Mouse (Mus musculus) cerebral cortex, adult 2 months (tissue): ENCODE data around the gene Lyl1.

ENCODE experiments used
- WGBS: fragments of 180-500 bp; shearing (Covaris S2); methylation state at CpG from one replicate; pipeline ENCODE4 v1.1.7; 2018; 5-methylcytosine and 5-hydroxymethylcytosine counted together

Gene Lyl1

GRCm38 (mm10) chr8:84700941-84701911 lies at the start of gene Lyl1:
TSS of gene Lyl1 (plus strand) at chr8:84701457.
- 29% methylated on average over 34 of the region's 34 CpGs for WGBS

DNA sequence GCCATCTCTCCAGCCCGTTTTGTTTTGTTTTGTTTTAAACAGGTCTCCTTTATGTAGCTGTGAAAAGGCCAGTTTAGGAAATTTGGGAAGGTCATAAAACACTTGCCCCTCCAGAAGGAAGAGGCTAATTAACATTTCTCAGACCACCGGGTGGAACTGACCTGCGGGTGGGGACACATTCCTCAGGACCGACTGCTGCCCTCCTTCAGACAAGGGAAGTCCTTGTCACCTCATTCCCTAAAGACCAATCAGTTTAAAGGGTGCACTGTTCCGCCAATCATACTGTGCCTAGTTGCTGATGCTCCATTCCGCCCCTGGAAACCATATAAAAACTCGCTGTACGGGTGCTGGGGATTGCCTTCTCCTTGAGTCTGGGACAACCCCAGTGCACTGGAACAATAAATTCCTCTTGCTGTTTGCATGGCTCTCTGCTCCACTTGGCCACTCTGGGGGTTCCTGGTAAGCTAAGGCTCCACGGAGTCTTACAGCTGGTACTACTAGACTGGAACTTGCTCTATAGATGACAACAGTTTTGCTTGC lies 48.1 kb upstream of the Lyl1 start:
- WGBS: 65% methylated on average over 9 of the region's 9 CpGs

DNA sequence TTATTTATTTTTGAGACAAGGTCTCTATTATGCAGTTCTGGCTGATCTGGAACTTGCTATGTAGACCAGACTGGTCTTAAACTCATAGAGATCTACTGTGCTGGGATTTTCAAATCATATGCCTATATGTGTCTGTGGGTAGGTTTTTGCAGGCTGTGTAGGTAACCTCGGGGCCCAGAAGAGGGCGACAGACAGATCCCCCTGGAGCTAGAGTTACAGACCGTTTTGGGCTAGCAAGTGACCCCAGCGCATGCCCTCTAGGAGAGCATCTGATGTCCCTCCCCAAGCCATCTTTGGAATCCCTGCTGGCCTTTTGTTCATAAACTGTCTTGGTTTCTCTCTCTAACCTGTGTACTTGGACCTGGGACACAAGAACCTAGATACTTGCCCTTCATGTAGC lies 46.7 kb upstream of the Lyl1 start:
- WGBS: 51% methylated on average over 4 of the region's 4 CpGs

GRCm38 (mm10) chr8:84655336-84656190 lies 45.7 kb upstream of the Lyl1 start:
- 31% methylated on average over 15 of the region's 15 CpGs for WGBS

- WGBS: 21% methylated on average over 10 of the region's 10 CpGs
Observed at GRCm38 (mm10) chr8:84656191-84656525, 45.1 kb upstream of the Lyl1 start.

GRCm38 (mm10) chr8:84656641-84657126 lies 44.6 kb upstream of the Lyl1 start:
- WGBS: 23% methylated on average over 23 of the region's 23 CpGs

DNA sequence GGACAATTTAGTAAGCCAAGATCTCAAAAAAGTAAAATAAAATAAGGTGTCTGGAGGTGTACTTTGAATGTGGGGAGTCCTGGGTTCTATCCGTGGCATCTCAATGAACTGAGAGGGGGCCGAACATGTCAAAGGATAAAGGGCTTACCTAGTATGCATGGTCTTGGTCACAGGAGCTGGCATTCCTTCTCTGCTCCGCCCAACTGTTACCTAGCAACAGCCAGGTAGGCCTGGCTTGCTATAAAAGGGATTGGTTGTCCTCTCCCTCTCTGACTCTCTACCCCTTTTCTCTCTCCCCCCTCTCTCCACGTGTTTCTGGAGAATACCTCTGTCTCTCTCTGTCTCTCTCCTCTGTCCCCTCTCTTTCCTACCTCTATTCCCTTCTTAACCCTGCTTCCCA lies 43.6 kb upstream of the Lyl1 start:
- WGBS: 85% methylated on average over 4 of the region's 4 CpGs

DNA sequence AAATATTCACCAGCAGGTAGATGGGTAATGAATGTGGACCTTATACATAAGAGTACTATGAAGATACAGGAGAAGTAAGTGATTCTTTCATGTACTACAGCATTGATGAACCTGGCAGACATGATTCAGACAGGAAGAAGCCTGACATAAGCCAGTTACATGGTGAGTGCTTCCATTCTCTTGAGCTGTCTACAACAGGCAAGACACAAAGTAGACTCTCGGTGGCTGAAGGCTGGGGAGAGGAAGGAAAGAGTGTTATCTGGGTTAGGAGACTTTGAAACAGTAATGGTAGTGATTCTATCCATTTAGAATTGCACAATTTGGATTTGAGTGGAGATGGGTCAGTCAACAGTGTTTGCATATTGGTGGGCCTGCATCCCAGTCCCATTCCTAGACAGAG lies 42.3 kb upstream of the Lyl1 start:
- WGBS: 83% methylated on average over 1 of the region's 1 CpGs

DNA sequence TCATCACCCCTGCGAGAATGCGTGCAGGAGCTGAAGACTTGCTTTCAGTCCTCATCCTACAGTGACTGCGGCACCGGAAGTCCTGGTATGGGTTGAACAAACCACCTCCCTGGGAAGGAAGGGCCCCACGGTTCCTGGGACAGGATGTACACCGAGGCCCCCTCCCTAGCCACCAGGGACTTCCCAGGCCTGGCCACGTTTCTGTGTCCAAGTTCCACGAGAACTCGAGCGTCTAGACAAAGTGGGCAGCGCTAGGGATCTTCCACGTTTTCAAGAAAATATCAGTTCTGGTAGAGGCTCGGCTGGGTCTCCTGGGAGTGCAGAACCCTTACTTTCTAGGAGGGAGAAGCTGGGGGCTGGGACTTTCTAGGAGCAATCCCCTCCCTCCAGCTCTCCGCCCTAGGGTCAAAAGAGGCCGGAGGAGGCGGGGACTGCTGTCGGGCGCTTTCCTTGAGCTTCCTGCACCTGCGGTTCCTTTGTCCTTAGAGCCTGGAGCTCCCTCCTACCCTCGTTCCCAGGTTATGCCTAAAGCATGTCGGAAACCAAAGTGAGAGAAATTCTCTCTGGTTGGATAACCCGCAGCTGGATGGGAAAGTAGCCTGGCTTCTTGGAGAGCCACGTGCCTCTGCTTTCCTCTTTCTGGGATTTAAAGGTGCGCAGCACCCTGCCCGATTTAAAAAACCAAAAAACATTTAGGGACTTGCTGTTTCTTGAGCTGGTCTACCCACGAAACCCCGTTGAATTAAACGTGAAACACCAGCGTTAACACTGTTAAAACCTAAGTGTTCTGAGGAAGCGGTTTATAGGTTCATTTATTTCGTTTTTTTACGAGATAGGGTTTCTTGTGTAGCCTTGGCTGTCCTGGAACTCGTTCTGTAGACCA lies 41.1 kb upstream of the Lyl1 start:
- 32% methylated on average over 33 of the region's 33 CpGs for WGBS

DNA sequence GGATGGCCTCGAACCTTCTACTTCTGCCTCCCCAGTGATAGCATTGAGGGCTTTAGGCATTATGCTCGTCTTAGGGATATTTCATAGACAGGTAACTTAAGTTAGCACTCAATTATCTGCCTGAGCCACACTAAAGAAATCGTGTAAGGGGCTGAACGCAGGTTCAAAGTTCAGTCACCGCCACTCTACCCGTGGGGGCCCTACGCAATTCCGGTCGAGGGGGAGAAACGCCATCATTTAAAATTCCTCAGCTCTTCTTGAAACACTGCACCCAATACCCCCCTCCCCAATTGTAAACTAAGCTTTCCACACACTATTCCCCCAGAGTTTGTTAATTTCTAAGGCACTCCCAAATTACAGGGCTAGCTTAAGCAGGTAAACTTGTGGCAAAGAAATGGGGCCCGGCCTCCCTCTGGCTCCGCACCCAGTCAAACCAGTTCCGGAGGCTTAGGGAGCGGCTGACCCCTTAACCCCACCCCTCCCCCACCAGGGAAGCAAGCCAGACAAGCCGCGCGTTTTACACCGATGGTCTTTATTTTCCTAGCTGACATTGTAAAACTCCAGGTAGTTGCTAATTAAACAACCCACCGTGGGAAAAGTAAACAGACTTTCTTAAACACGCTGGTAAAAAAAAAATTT lies 40.3 kb upstream of the Lyl1 start:
- 15% methylated on average over 20 of the region's 20 CpGs for WGBS

- 4% methylated on average over 24 of the region's 24 CpGs for WGBS
Observed at GRCm38 (mm10) chr8:84661458-84661871, 39.8 kb upstream of the Lyl1 start.

DNA sequence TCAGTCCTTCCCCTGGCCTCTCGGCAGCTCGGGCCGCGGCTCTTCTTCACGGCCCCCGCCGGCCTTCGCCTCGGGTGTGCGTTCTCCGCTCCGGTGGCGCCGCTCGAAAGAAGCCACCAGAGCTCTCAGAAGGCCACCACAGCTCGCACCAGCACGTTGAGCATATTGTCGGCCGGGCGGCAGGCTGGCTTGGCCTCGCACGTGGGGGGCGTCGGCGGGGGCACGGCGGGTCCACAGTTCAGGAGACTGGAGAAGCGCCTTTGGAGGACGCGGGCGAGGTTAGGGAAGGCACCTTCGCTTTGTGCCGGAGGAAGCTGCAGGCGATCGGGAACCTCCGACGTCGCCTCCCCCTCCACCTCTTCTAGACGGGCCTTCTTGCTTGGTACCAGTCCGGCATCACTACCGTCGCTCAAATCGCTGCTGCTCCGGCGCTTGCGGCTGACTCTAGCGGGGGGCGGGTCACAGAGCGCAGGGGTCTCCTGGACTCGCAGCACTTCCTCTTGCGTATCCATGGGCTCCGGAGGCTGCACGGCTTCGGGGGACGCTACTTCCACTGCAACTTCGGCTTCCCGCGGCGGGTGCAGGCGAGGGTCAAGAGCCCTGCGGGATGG lies 39.2 kb upstream of the Lyl1 start:
- 1% methylated on average over 61 of the region's 61 CpGs for whole genome bisulfite sequencing

DNA sequence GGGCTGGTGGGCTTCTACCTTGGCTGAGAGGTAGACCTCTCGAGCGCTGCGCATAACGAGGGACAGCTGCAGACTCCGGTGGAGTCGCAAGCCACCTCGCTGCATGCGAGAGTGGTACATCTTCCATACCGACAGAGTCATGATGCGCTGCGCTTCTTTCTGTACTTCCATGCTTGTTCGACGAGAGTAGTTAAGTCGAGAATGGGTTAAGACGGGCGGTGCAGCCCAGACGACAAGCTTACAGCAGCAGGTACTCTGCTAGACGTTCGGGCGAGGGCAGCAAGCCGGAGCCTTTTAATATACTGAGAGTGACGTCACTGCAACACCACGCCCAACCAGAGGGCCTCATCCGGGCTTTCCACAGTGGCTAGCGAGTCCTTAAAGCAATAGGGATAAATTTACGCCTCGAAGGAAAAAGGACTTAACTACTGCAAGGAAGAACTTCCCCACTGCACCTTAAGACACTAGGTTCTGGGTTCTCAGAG lies 38.6 kb upstream of the Lyl1 start, which contains the start of gene Ier2:
Ier2 (minus strand) TSS at position 272 of the 485 bp plus-strand sequence.
- WGBS: under 1% methylated on average over 27 of the region's 27 CpGs

DNA sequence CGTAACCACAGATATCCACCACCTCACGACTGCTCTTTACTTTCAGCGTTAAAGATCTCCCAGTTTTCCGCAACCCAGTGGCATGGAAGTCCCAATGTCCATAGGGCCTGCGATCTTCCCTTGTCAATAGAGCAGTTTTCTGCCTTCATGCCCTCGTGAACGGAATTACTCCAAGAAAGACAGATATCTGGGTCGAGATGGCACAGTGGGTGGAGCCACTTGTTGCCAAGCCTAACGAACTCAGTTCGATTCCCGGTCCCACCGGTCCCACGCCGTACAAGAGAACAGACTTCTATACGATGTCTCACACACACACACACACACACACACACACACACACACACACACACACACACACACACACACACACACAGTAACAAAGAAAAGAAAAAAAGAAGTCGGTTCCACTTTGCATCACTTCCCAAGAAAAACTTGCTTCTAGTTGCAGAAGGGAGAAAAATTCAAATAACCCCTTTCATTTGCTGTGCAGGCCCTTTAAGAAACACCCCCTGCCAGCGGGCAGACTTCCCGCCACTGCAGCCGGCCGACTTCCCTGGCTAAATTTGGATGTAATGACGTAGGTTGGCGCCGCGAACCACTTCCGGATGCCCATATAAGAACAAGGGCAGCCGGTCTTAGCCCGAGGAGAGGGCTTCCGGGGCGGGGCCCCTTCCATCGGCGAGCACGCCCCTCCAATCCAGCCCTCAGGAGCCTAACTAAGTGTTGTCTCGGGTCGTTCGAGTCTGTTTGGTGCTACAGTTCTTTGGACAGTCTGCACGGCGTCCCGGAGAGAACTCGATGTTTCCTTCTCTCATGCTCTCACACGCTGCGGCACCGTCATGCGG lies 37.6 kb upstream of the Lyl1 start:
- 3% methylated on average over 43 of the region's 43 CpGs for WGBS

DNA sequence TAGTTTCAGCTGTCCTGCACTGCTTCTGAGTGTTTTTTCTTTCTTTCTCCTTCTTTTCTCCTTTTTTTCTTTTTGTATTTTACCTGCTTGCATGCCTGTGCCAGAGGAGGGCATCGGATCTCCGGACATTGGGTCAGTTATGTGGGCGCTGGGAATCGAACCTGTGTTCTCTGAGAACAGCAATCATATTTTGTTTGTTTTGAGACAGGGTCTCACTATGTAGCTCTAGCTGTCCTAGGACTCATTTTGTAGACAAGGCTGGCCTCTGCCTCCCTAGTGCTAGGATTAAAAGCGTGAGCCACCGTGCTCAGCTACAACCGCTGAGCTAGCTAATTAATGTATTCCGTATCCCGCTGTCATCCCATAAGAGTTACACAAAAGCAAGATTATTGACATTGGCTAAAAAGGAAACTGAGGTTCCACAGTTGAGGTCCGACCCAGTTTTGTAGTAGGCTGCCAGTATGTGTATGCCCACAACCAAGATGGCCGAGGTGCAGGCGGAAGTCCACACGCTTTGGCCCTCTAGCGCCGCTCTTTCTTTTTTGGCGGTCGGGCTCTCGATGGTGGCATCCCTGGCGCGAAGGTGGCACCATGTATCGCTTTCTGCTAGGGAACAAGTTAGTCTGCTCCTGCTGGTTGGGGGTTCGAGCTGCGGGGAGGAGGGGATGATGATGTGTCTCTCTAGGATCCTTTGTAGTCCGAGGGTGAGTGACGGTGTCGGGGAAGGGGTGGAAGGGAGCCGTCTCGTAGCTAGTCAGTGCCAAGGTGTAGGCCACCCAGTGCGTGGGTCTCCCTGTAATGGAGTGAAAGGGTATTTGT lies 36.5 kb upstream of the Lyl1 start:
- WGBS: under 1% methylated on average over 29 of the region's 29 CpGs

DNA sequence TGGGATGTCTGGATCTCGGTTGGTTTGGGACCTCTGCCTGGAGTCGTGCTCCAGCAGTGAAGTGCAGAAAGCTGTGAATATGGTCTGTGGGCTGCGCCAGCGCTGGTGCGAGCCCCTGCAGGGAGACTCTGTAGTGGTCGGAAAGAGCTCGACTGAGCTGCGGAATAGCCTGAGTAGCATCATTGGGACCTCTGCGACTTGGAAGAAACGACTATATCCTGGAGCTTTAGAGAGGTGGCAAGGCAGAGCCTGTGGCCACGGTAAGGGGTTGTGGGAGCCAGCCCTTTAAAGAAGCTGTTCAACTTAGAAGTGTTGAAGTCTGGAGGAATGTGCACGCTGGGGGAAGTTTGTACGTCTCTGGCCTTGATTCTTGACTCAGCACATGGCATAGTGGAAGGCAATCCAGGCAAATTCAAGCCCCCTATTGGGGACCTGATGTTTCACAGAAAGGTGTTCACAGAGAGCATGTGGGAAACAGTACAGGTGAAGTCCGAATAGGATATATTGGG lies 35.8 kb upstream of the Lyl1 start:
- WGBS: 3% methylated on average over 14 of the region's 14 CpGs

DNA sequence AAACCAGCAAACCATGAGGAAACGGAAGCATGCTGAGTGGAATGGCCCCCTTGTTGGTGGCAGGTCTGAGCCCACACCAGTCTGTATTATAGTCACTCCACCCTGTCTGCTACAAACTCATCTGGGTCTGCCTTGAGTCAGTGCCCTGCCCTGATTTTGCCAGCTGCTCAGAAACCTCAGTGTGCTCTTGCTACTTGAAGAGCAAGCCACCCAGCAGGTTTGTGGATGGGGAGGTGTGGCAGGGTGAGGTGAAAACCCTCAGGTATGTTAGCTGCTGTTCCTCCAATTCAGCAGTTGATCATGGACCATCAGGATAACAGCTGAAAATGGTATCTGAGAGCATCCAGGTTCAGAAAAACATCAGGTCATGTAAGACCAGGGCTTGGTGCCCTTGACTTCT lies 33.2 kb upstream of the Lyl1 start:
- 43% methylated on average over 1 of the region's 1 CpGs for WGBS
